Mouse (Mus musculus): ENCODE measurements at regions not wholly inside any gene's neighbourhood (a gene's known extent, or its start where the extent isn't known, plus 50 kb on each side); places are given as distances from the start of the nearest gene placed in this dataset.

- Histone ChIP-seq H3K4me3 (ENCODE audit: low read depth, low read length) (no peak overlapping the region), H3K9ac (ENCODE audit: low read depth, low read length) (no peak overlapping the region), H3K4me2 (replicated peaks; ENCODE audit: low read depth) (no peak overlapping the region), H3K9me3 (ENCODE audit: control insufficient read depth) (no peaks in the 10 kb centered on the region), H3K36me3 (ENCODE audit: control insufficient read depth, insufficient read depth) (no peaks in the 10 kb centered on the region), H3K4me1 (replicated peaks; ENCODE audit: control insufficient read depth, insufficient read depth, low read length) (no peaks in the 10 kb centered on the region), H3K27ac (ENCODE audit: low read depth, low read length) (no peak overlapping the region), H3K27me3 (replicated peaks; ENCODE audit: control insufficient read depth, insufficient read depth, low read length) (no peaks in the 10 kb centered on the region)
- TF ChIP-seq CTCF (IDR thresholded peaks at IDR 0.05; ENCODE audit: low read depth), result no peak
- 86% methylated on average over 5 of the region's 5 CpGs for WGBS
- no peak for ATAC-seq
These were observed 126.0 kb upstream of the Syt13 start for GRCm38 (mm10) chr2:92788875-92789274.

- no peak for TF ChIP-seq CTCF (IDR thresholded peaks at IDR 0.05; ENCODE audit: low read depth)
- H3K4me2 ChIP-seq (replicated peaks; ENCODE audit: low read depth), result no peak overlapping the region
- no peaks in the 10 kb centered on the region for H3K36me3 ChIP-seq (ENCODE audit: control insufficient read depth, insufficient read depth)
- H3K27ac ChIP-seq (ENCODE audit: low read depth, low read length), result no peak overlapping the region
- no peaks in the 10 kb centered on the region for H3K9me3 ChIP-seq (ENCODE audit: control insufficient read depth)
- ATAC-seq, result no peak
- no peak overlapping the region for H3K4me3 ChIP-seq (ENCODE audit: low read depth, low read length)
- no peaks in the 10 kb centered on the region for H3K4me1 ChIP-seq (replicated peaks; ENCODE audit: control insufficient read depth, insufficient read depth, low read length)
- no peaks in the 10 kb centered on the region for H3K27me3 ChIP-seq (replicated peaks; ENCODE audit: control insufficient read depth, insufficient read depth, low read length)
- WGBS, result 90% methylated on average over 2 of the region's 2 CpGs
- H3K9ac ChIP-seq (ENCODE audit: low read depth, low read length), result no peak overlapping the region
These were observed 124.5 kb upstream of the Syt13 start for GRCm38 (mm10) chr2:92790374-92790773.

GRCm38 (mm10) chr2:92799770-92800169 is 115.1 kb upstream of the Syt13 start:
- WGBS, result 82% methylated on average over 4 of the region's 4 CpGs
- Histone ChIP-seq H3K27ac (ENCODE audit: low read depth, low read length) (no peak overlapping the region), H3K4me2 (replicated peaks; ENCODE audit: low read depth) (no peak overlapping the region), H3K4me3 (ENCODE audit: low read depth, low read length) (no peak overlapping the region), H3K27me3 (replicated peaks; ENCODE audit: control insufficient read depth, insufficient read depth, low read length) (no peaks in the 10 kb centered on the region), H3K36me3 (ENCODE audit: control insufficient read depth, insufficient read depth) (no peaks in the 10 kb centered on the region), H3K9me3 (ENCODE audit: control insufficient read depth) (no peaks in the 10 kb centered on the region), H3K9ac (ENCODE audit: low read depth, low read length) (no peak overlapping the region), H3K4me1 (replicated peaks; ENCODE audit: control insufficient read depth, insufficient read depth, low read length) (no peaks in the 10 kb centered on the region)
- no peak for TF ChIP-seq CTCF (IDR thresholded peaks at IDR 0.05; ENCODE audit: low read depth)
- no peak for ATAC-seq

GRCm38 (mm10) chr2:92800667-92801066 is 114.2 kb upstream of the Syt13 start:
- Histone ChIP-seq H3K9me3 (ENCODE audit: control insufficient read depth) (no peaks in the 10 kb centered on the region), H3K4me1 (replicated peaks; ENCODE audit: control insufficient read depth, insufficient read depth, low read length) (no peaks in the 10 kb centered on the region), H3K9ac (ENCODE audit: low read depth, low read length) (no peak overlapping the region), H3K4me3 (ENCODE audit: low read depth, low read length) (no peak overlapping the region), H3K36me3 (ENCODE audit: control insufficient read depth, insufficient read depth) (no peaks in the 10 kb centered on the region), H3K4me2 (replicated peaks; ENCODE audit: low read depth) (no peak overlapping the region), H3K27ac (ENCODE audit: low read depth, low read length) (no peak overlapping the region), H3K27me3 (replicated peaks; ENCODE audit: control insufficient read depth, insufficient read depth, low read length) (no peaks in the 10 kb centered on the region)
- 59% methylated on average over 5 of the region's 5 CpGs for WGBS
- TF ChIP-seq CTCF (IDR thresholded peaks at IDR 0.05; ENCODE audit: low read depth), result no peak
- no peak for ATAC-seq

GRCm38 (mm10) chr2:92804916-92805315 is 110.0 kb upstream of the Syt13 start:
- no peak overlapping the region for H3K4me3 ChIP-seq (ENCODE audit: low read depth, low read length)
- no peak for ATAC-seq

DNA sequence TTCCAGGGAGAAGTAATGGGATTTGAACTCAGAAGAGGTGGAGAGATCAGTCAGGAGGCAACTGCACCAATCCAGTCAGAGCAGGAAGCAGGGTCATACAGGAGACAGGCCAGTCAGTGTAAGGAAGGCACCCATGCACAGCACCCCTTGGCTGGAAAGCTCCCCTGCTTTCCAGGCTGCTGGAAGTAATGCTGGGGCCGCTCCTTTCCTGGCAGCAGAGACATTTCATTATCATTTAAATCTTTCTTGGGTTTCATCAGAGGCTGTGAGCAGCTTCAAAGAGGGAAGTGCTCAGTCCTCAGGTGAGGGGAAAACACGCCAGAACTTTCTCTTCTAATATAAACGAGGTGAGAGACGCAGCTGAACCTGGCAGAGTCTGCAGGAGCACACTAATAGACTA is 109.1 kb upstream of the Syt13 start:
- WGBS, result 35% methylated on average over 4 of the region's 4 CpGs
- H3K27ac ChIP-seq (ENCODE audit: low read depth, low read length), result no peak overlapping the region
- no peaks in the 10 kb centered on the region for H3K36me3 ChIP-seq (ENCODE audit: control insufficient read depth, insufficient read depth)
- no peak for ATAC-seq
- H3K4me1 ChIP-seq (replicated peaks; ENCODE audit: control insufficient read depth, insufficient read depth, low read length), result no peaks in the 10 kb centered on the region
- no peak overlapping the region for H3K9ac ChIP-seq (ENCODE audit: low read depth, low read length)
- no peak overlapping the region for H3K4me2 ChIP-seq (replicated peaks; ENCODE audit: low read depth)
- no peak overlapping the region for H3K4me3 ChIP-seq (ENCODE audit: low read depth, low read length)
- H3K27me3 ChIP-seq (replicated peaks; ENCODE audit: control insufficient read depth, insufficient read depth, low read length), result no peaks in the 10 kb centered on the region
- no peaks in the 10 kb centered on the region for H3K9me3 ChIP-seq (ENCODE audit: control insufficient read depth)
- TF ChIP-seq CTCF (IDR thresholded peaks at IDR 0.05; ENCODE audit: low read depth), result no peak

More at GRCm38 (mm10) chr2:92804916-92805315, 110.0 kb upstream of the Syt13 start:
- 64% methylated on average over 1 of the region's 1 CpGs for WGBS
- Histone ChIP-seq H3K4me1 (replicated peaks; ENCODE audit: control insufficient read depth, insufficient read depth, low read length) (no peaks in the 10 kb centered on the region), H3K4me2 (replicated peaks; ENCODE audit: low read depth) (no peak overlapping the region), H3K9me3 (ENCODE audit: control insufficient read depth) (no peaks in the 10 kb centered on the region), H3K36me3 (ENCODE audit: control insufficient read depth, insufficient read depth) (no peaks in the 10 kb centered on the region), H3K27me3 (replicated peaks; ENCODE audit: control insufficient read depth, insufficient read depth, low read length) (no peaks in the 10 kb centered on the region), H3K27ac (ENCODE audit: low read depth, low read length) (no peak overlapping the region), H3K9ac (ENCODE audit: low read depth, low read length) (no peak overlapping the region)
- TF ChIP-seq CTCF (IDR thresholded peaks at IDR 0.05; ENCODE audit: low read depth), result no peak

Measured in intestine, postnatal 0 days (tissue).